Mouse (Mus musculus): ENCODE results near the gene Hist1h3c.

GRCm38 (mm10) chr13:23739922-23740252 lies 5.5 kb downstream of the Hist1h3c start:
- TF ChIP-seq TAL1 (IDR thresholded peaks at IDR 0.05; ENCODE audit: low read length) (no peak), GATA1 (IDR thresholded peaks at IDR 0.05; ENCODE audit: low read length) (no peak)

Measured in erythroblast, embryonic 14.5 days (primary cell).